Mouse (Mus musculus) stomach, postnatal 0 days (tissue): ENCODE results near the gene Tssk6. TPM values are rescaled to one million over a fixed set of nuclear protein-coding genes. Genes with fewer than 3 reads are reported as not detected.

Experiments
- ATAC-seq: fragments of 200-750 bp; cut with Nextera tagmentation; 2 replicates; pipeline ENCODE4 v1.8.0; 2017; ENCODE audit not compliant: low FRiP score, low TSS enrichment
- DNase-seq: peaks from one replicate; pipeline ENCODE4 v3.0.0-alpha.2; 2016; ENCODE audit warnings: low spot score
- H3K27ac ChIP-seq: fragments of 300-500 bp; sonication (generic); replicated peaks from 2 replicates; pipeline ENCODE4 v1.5.1; 2014; ENCODE audit warnings: mild to moderate bottlenecking, control low read depth
- H3K27me3 ChIP-seq: fragments of 300-500 bp; sonication (generic); 2 replicates; pipeline ENCODE4 v1.6.1; 2014; ENCODE audit warnings: low read length; ENCODE audit not compliant: control insufficient read depth, insufficient read depth
- H3K36me3 ChIP-seq: fragments of 300-500 bp; sonication (generic); 2 replicates; pipeline ENCODE4 v1.6.1; 2014; ENCODE audit warnings: low read length, mixed read lengths; ENCODE audit not compliant: control insufficient read depth, insufficient read depth
- H3K4me1 ChIP-seq: fragments of 300-500 bp; sonication (generic); replicated peaks from 2 replicates; pipeline ENCODE4 v1.6.1; 2014; ENCODE audit warnings: antibody characterized with exemption; ENCODE audit not compliant: control insufficient read depth, insufficient read depth
- H3K4me2 ChIP-seq: fragments of 300-500 bp; sonication (generic); replicated peaks from 2 replicates; pipeline ENCODE4 v1.6.1; 2014; ENCODE audit warnings: low read depth, mild to moderate bottlenecking, control low read depth, moderate library complexity
- H3K4me3 ChIP-seq: fragments of 300-500 bp; sonication (generic); 2 replicates; pipeline ENCODE4 v1.5.1; 2014; ENCODE audit warnings: low read depth, low read length, control low read depth
- H3K9ac ChIP-seq: fragments of 300-500 bp; sonication (generic); 2 replicates; pipeline ENCODE4 v1.6.1; 2014; ENCODE audit warnings: mild to moderate bottlenecking, low read length, control low read depth, mixed read lengths
- H3K9me3 ChIP-seq: fragments of 300-500 bp; sonication (generic); 2 replicates; pipeline ENCODE4 v1.6.1; 2016; ENCODE audit warnings: low read length; ENCODE audit not compliant: control insufficient read depth
- CTCF ChIP-seq: IDR thresholded peaks from 2 replicates; pipeline ENCODE4 v1.5.1; 2016; ENCODE audit warnings: antibody characterized with exemption, low read depth, mild to moderate bottlenecking, moderate library complexity
- EP300 ChIP-seq: optimal IDR thresholded peaks from 2 replicates; pipeline ENCODE3; 2016; ENCODE audit warnings: antibody characterized with exemption
- WGBS: fragments of 180-500 bp; shearing (Covaris S2); extraction: QIAGEN DNeasy Blood & Tissue Kit; methylation state at CpG from one replicate; pipeline ENCODE4 v1.1.7; 2014; 5-methylcytosine and 5-hydroxymethylcytosine counted together
- polyA plus RNA-seq: library from polyadenylated mRNA; unstranded; fragments of >200 nt; fragmentation: Nextera tagmentation; extraction: Ambion mirVana; gene quantifications from 2 replicates; pipeline ENCODE4 v1.2.1, GENCODE M21; 2015

The Tssk6 gene
- polyA plus RNA-seq, 1 experiment from 2014 or later, result 2.7 TPM

GRCm38 (mm10) chr8:69934582-69934981 lies 32.6 kb downstream of the Tssk6 start:
- 78% methylated on average over 5 of the region's 5 CpGs for WGBS
- TF ChIP-seq EP300 (no peak), CTCF (no peak)
- Histone ChIP-seq H3K9ac (no peak overlapping the region), H3K36me3 (no peaks in the 10 kb centered on the region), H3K27ac (no peak overlapping the region), H3K27me3 (no peaks in the 10 kb centered on the region), H3K4me2 (no peak overlapping the region), H3K4me1 (0 out of 2 replicates have a peak, but pooled peaks cover 2% of the 10 kb centered on the region), H3K9me3 (no peaks in the 10 kb centered on the region), H3K4me3 (no peak overlapping the region)
- ATAC-seq (no peak), DNase-seq (no peak)

GRCm38 (mm10) chr8:69935431-69935830 lies 33.4 kb downstream of the Tssk6 start:
- Histone ChIP-seq H3K9me3 (no peaks in the 10 kb centered on the region), H3K27ac (peak overlapping the region; percentile 63), H3K4me1 (0 out of 2 replicates have a peak, but pooled peaks cover 2% of the 10 kb centered on the region), H3K36me3 (no peaks in the 10 kb centered on the region), H3K9ac (no peak overlapping the region), H3K27me3 (no peaks in the 10 kb centered on the region), H3K4me3 (no peak overlapping the region), H3K4me2 (no peak overlapping the region)
- 78% methylated on average over 3 of the region's 3 CpGs for WGBS
- no peak for TF ChIP-seq CTCF
- TF ChIP-seq EP300, result no peak
- ATAC-seq (peak; percentile 50), DNase-seq (no peak)

- 0 out of 2 replicates have a peak overlapping the region, but pooled peaks have one; percentile 9 for H3K9ac ChIP-seq
- no peak overlapping the region for H3K4me2 ChIP-seq
- H3K27me3 ChIP-seq, result no peaks in the 10 kb centered on the region
- TF ChIP-seq EP300 (no peak), CTCF (no peak)
- H3K4me1 ChIP-seq, result 0 out of 2 replicates have a peak, but pooled peaks cover 2% of the 10 kb centered on the region
- DNase-seq, result peak; percentile 50
- H3K36me3 ChIP-seq, result no peaks in the 10 kb centered on the region
- peak overlapping the region; percentile 63 for H3K27ac ChIP-seq
- no peaks in the 10 kb centered on the region for H3K9me3 ChIP-seq
- peak; percentile 86 for ATAC-seq
- WGBS, result 44% methylated on average over 7 of the region's 7 CpGs
- H3K4me3 ChIP-seq, result no peak overlapping the region
Observed at GRCm38 (mm10) chr8:69936050-69936794, 34.2 kb downstream of the Tssk6 start.

GRCm38 (mm10) chr8:69937466-69937865 lies 35.5 kb downstream of the Tssk6 start:
- Histone ChIP-seq H3K4me1 (0 out of 2 replicates have a peak, but pooled peaks cover 2% of the 10 kb centered on the region), H3K9me3 (no peaks in the 10 kb centered on the region), H3K27ac (no peak overlapping the region), H3K4me3 (no peak overlapping the region), H3K36me3 (no peaks in the 10 kb centered on the region), H3K4me2 (no peak overlapping the region), H3K9ac (no peak overlapping the region), H3K27me3 (no peaks in the 10 kb centered on the region)
- WGBS, result 68% methylated on average over 3 of the region's 3 CpGs
- ATAC-seq, result no peak
- no peak for DNase-seq
- TF ChIP-seq CTCF (no peak), EP300 (no peak)

GRCm38 (mm10) chr8:69938245-69938982 lies 36.4 kb downstream of the Tssk6 start:
- no peak for DNase-seq
- Histone ChIP-seq H3K36me3 (0 out of 2 replicates have a peak, but pooled peaks cover 3% of the 10 kb centered on the region), H3K4me1 (0 out of 2 replicates have a peak, but pooled peaks cover 2% of the 10 kb centered on the region), H3K9ac (no peak overlapping the region), H3K27me3 (no peaks in the 10 kb centered on the region), H3K9me3 (no peaks in the 10 kb centered on the region), H3K4me2 (no peak overlapping the region), H3K4me3 (no peak overlapping the region), H3K27ac (peak overlapping the region; percentile 35)
- TF ChIP-seq CTCF (no peak), EP300 (no peak)
- 69% methylated on average over 6 of the region's 6 CpGs for WGBS
- no peak for ATAC-seq

- Histone ChIP-seq H3K4me1 (0 out of 2 replicates have a peak, but pooled peaks cover 2% of the 10 kb centered on the region), H3K4me3 (no peak overlapping the region), H3K9me3 (no peaks in the 10 kb centered on the region), H3K27me3 (no peaks in the 10 kb centered on the region), H3K36me3 (0 out of 2 replicates have a peak, but pooled peaks cover 3% of the 10 kb centered on the region), H3K9ac (no peak overlapping the region), H3K27ac (no peak overlapping the region), H3K4me2 (no peak overlapping the region)
- ATAC-seq, result no peak
- DNase-seq, result no peak
- 28% methylated on average over 3 of the region's 3 CpGs for WGBS
- TF ChIP-seq CTCF (no peak), EP300 (no peak)
Observed at GRCm38 (mm10) chr8:69939633-69940032, 37.6 kb downstream of the Tssk6 start.
